Mouse (Mus musculus) liver, adult 2 months (tissue): ENCODE results near the gene Ltbp1.

ENCODE experiments used
- CTCF ChIP-seq: fragments of 200-500 bp; IDR thresholded peaks from 2 replicates; pipeline ENCODE4 v1.5.1; 2011; ENCODE audit warnings: low read depth, low read length, control low read depth
- POLR2A ChIP-seq: fragments of 200-500 bp; IDR thresholded peaks from 2 replicates; pipeline ENCODE4 v1.6.1; 2011; ENCODE audit warnings: low read length, control low read depth; ENCODE audit not compliant: insufficient read depth; ENCODE audit errors: extremely low read depth

DNA sequence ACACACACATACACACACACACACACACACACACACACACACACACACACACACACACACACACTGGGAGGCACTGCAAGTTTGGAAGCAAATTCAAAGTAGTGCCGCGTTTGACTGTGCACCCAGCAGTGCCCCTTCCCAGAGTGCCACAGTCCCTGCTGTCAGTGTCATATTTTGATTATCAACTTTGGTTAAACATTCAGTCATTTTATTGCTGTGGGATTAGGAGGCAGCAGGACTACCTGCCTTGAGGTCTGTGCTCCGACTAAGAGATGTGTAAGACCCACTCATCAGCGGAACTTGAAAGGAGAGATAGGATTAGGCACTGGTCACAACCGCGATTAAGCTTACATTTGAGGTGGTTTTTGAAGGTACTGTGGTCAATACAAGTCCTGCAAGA lies 213.3 kb downstream of the Ltbp1 start:
- TF ChIP-seq CTCF (no peak), POLR2A (no peak)
